ENCODE assay signal across 8 mouse cellular contexts in genomic region chr7:142034198-142034597, GRCm38 (mm10). TPM values are rescaled to one million over a fixed set of nuclear protein-coding genes. Genes with fewer than 3 reads are reported as not detected.
DNase-seq lines count a peak whose midpoint lies in the region; ATAC-seq and TF ChIP-seq lines count a peak whose summit lies in the region.

No protein-coding gene starts in this region.

- H3K4me2 ChIP-seq in heart, embryonic 11.5 days = no peak overlapping the region

- no peak for ATAC-seq in heart, embryonic 11.5 days (replicated peaks; ENCODE audit: insufficient number of reproducible peaks, low FRiP score, low TSS enrichment)

- no peak for TF ChIP-seq CTCF in left cerebral cortex, adult 2 months (IDR thresholded peaks at IDR 0.05)

- peak; percentile 99 for DNase-seq in heart, adult 11 months
- peak; percentile 78 for DNase-seq in cerebellum, postnatal 10 days
- peak; percentile 72 for DNase-seq in heart, postnatal 14 days
- DNase-seq in lung, postnatal 10 days = peak; percentile 87
- DNase-seq in left cerebral cortex, adult 9 months (ENCODE audit: low spot score in 2 of 2) = no peak
- no peak for DNase-seq in thymus, postnatal 10 days (ENCODE audit: low spot score in 2 of 2)
- no peak for DNase-seq in left cerebral cortex, adult 2 months (ENCODE audit: extremely low spot score in 1 of 2, low spot score in 2 of 2)

- H3K9ac ChIP-seq in heart, embryonic 11.5 days (ENCODE audit: low read depth, low read length) = no peak overlapping the region

- no peaks in the 10 kb centered on the region for H3K27me3 ChIP-seq in heart, embryonic 11.5 days (ENCODE audit: control insufficient read depth, insufficient read depth, low read length)

- 74% methylated on average over 2 of the region's 2 CpGs for WGBS in heart, embryonic 11.5 days (ENCODE audit: insufficient replicate concordance)

- no peak overlapping the region for H3K27ac ChIP-seq in heart, embryonic 11.5 days (ENCODE audit: low read depth, low read length)
- H3K27ac ChIP-seq in left cerebral cortex, adult 2 months = no peak overlapping the region

- no peaks in the 10 kb centered on the region for H3K9me3 ChIP-seq in heart, embryonic 11.5 days (replicated peaks; ENCODE audit: control insufficient read depth, low read length)

- no peaks in the 10 kb centered on the region for H3K36me3 ChIP-seq in heart, embryonic 11.5 days (ENCODE audit: control insufficient read depth, insufficient read depth, low read length)

- H3K4me3 ChIP-seq in heart, embryonic 11.5 days (ENCODE audit: low read depth, low read length) = no peak overlapping the region
- no peak overlapping the region for H3K4me3 ChIP-seq in left cerebral cortex, adult 2 months

- intact Hi-C loops in heart, postnatal 14 days (cut with DNase I) = loop anchor here (2.0 kb wide), 1 partner anchor 17 kb away; no protein-coding TSS in a partner anchor
- intact Hi-C loops in left cerebral cortex, adult 2 months (cut with DNase I) = no loop called here

- no peaks in the 10 kb centered on the region for H3K4me1 ChIP-seq in heart, embryonic 11.5 days (ENCODE audit: control insufficient read depth, insufficient read depth, low read length)

RNA-seq across cellular contexts. Expression of gene Mob2, which starts 26.7 kb away (rescaled TPM):
- 48.3 and 50.3 TPM in 2 replicates for polyA plus RNA-seq in heart, embryonic 11.5 days (2014; fragmentation: Nextera tagmentation; extraction: Ambion mirVana)
- total RNA-seq in heart, postnatal 14 days (2021) = 10 to 100 TPM; 39.9 to 43.0 TPM
- total RNA-seq in left cerebral cortex, adult 2 months (2021) = 10 to 100 TPM; 37.6 to 38.7 TPM

Comparison
In these comparisons a context has a peak if more than half of its experiments do, and no peak if none do; other contexts are left out.
1. DNase-seq: peak in heart, adult 11 months (single experiment), cerebellum, postnatal 10 days (2 of 2), heart, postnatal 14 days (2 of 2) and lung, postnatal 10 days (single experiment); none in left cerebral cortex, adult 9 months (0 of 2), thymus, postnatal 10 days (0 of 2) and left cerebral cortex, adult 2 months (0 of 2).